In the genomic region with DNA sequence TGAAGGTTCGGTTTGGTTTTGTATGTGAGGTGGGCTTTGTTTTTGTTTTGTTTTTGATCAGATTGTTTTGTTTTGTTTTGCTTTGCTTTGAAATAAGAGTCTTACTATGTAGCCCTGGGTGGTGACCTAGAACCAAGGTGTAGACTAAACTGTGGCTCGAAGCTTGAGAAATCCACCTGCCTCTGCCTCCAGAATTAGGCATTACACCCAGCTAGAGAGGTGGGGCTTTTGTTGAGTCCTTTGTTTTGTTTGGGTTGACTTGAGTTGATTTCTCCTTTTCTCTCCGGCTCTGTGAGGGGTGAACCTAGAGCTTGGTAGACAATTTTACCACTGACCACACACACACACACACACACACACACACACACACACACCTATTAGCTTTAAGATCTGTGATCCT, we compare ENCODE assay signal across 8 mouse cellular contexts. TPM values are rescaled to one million over a fixed set of nuclear protein-coding genes. Genes with fewer than 3 reads are reported as not detected.
A peak's percentile ranks its signal among the peaks of the same experiment; 100 is the strongest.
DNase-seq lines count a peak whose midpoint lies in the region; ATAC-seq and TF ChIP-seq lines count a peak whose summit lies in the region.

No protein-coding gene starts in this region.

- no peak for ATAC-seq in kidney, embryonic 15.5 days (replicated peaks; ENCODE audit: low FRiP score)
- no peak for ATAC-seq in hindbrain, postnatal 0 days
- no peak for ATAC-seq in midbrain, postnatal 0 days (ENCODE audit: low FRiP score)

- no peak for TF ChIP-seq CTCF in hindbrain, postnatal 0 days (IDR thresholded peaks at IDR 0.05; ENCODE audit: low read depth)
- no peak for TF ChIP-seq CTCF in midbrain, postnatal 0 days (IDR thresholded peaks at IDR 0.05)

- 0 out of 2 replicates have a peak overlapping the region, but pooled peaks have one; percentile 98 for H3K27ac ChIP-seq in kidney, embryonic 15.5 days
- H3K27ac ChIP-seq in embryonic facial prominence, embryonic 10.5 days (replicated peaks) = no peak overlapping the region
- H3K27ac ChIP-seq in hindbrain, postnatal 0 days = no peak overlapping the region
- H3K27ac ChIP-seq in midbrain, postnatal 0 days (ENCODE audit: low read depth, low read length) = no peak overlapping the region

- no peaks in the 10 kb centered on the region for H3K27me3 ChIP-seq in kidney, embryonic 15.5 days
- H3K27me3 ChIP-seq in embryonic facial prominence, embryonic 10.5 days (replicated peaks; ENCODE audit: low read depth, poor library complexity, severe bottlenecking) = no peaks in the 10 kb centered on the region
- no peaks in the 10 kb centered on the region for H3K27me3 ChIP-seq in hindbrain, postnatal 0 days (ENCODE audit: insufficient read depth, low read length)
- H3K27me3 ChIP-seq in midbrain, postnatal 0 days (ENCODE audit: insufficient read depth, low read length) = no peaks in the 10 kb centered on the region

- H3K4me3 ChIP-seq in kidney, embryonic 15.5 days (replicated peaks) = peak overlapping the region; percentile 97; the same call in 1 of the 2 replicates
- peak overlapping the region; percentile 98 for H3K4me3 ChIP-seq in embryonic facial prominence, embryonic 10.5 days
- H3K4me3 ChIP-seq in hindbrain, postnatal 0 days (ENCODE audit: low read length) = peak overlapping the region; percentile 99
- H3K4me3 ChIP-seq in midbrain, postnatal 0 days (ENCODE audit: low read depth, low read length) = peak overlapping the region; percentile 83

- no peaks in the 10 kb centered on the region for H3K9me3 ChIP-seq in kidney, embryonic 15.5 days (replicated peaks)
- H3K9me3 ChIP-seq in embryonic facial prominence, embryonic 10.5 days = no peaks in the 10 kb centered on the region
- H3K9me3 ChIP-seq in hindbrain, postnatal 0 days (ENCODE audit: low read length) = no peaks in the 10 kb centered on the region
- H3K9me3 ChIP-seq in midbrain, postnatal 0 days (ENCODE audit: low read length) = no peaks in the 10 kb centered on the region

- peak overlapping the region; percentile 64 for H3K4me2 ChIP-seq in kidney, embryonic 15.5 days
- H3K4me2 ChIP-seq in hindbrain, postnatal 0 days (ENCODE audit: low read depth, low read length) = peak overlapping the region; percentile 84
- H3K4me2 ChIP-seq in midbrain, postnatal 0 days (ENCODE audit: low read depth, low read length, poor library complexity, severe bottlenecking) = peak overlapping the region; percentile 76

- no peak overlapping the region for H3K9ac ChIP-seq in kidney, embryonic 15.5 days
- H3K9ac ChIP-seq in hindbrain, postnatal 0 days (replicated peaks; ENCODE audit: low read length) = no peak overlapping the region
- 0 out of 2 replicates have a peak overlapping the region, but pooled peaks have one; percentile 86 for H3K9ac ChIP-seq in midbrain, postnatal 0 days (replicated peaks; ENCODE audit: low read length, poor library complexity, severe bottlenecking)

- peaks cover 11% of the 10 kb centered on the region; the same call in 1 of the 2 replicates for H3K4me1 ChIP-seq in kidney, embryonic 15.5 days
- H3K4me1 ChIP-seq in embryonic facial prominence, embryonic 10.5 days = peaks cover 15% of the 10 kb centered on the region
- peaks cover 4% of the 10 kb centered on the region; the same call in 1 of the 2 replicates for H3K4me1 ChIP-seq in hindbrain, postnatal 0 days (ENCODE audit: insufficient read depth, low read length)
- H3K4me1 ChIP-seq in midbrain, postnatal 0 days (ENCODE audit: insufficient read depth, low read length) = no peaks in the 10 kb centered on the region

- H3K36me3 ChIP-seq in kidney, embryonic 15.5 days = no peaks in the 10 kb centered on the region
- peaks cover 6% of the 10 kb centered on the region; the same call in 1 of the 2 replicates for H3K36me3 ChIP-seq in embryonic facial prominence, embryonic 10.5 days (replicated peaks)
- no peaks in the 10 kb centered on the region for H3K36me3 ChIP-seq in hindbrain, postnatal 0 days (ENCODE audit: insufficient read depth, low read length)
- no peaks in the 10 kb centered on the region for H3K36me3 ChIP-seq in midbrain, postnatal 0 days (ENCODE audit: insufficient read depth, low read length)

- WGBS in kidney, embryonic 15.5 days = 71% methylated on average over 3 of the region's 3 CpGs
- WGBS in embryonic facial prominence, embryonic 10.5 days = 76% methylated on average over 3 of the region's 3 CpGs
- 70% methylated on average over 3 of the region's 3 CpGs for WGBS in hindbrain, postnatal 0 days
- WGBS in midbrain, postnatal 0 days = 57% methylated on average over 3 of the region's 3 CpGs

- no peak for DNase-seq in kidney, adult 18-20 months
- no peak for DNase-seq in embryonic facial prominence, embryonic 10.5 days (ENCODE audit: low spot score)
- no peak for DNase-seq in hindbrain, postnatal 0 days (ENCODE audit: low spot score)
- no peak for DNase-seq in midbrain, postnatal 0 days (ENCODE audit: low spot score)
- DNase-seq in gastrocnemius, adult 8-10 months (ENCODE audit: low spot score in 2 of 2) = no peak
- no peak for DNase-seq in ovary, postnatal 10 days (ENCODE audit: low spot score)
- DNase-seq in cerebellum, adult 18-20 months = no peak

RNA-seq across cellular contexts. Expression of gene Trip12, which starts 0.7 kb away (rescaled TPM):
- 61.5 and 65.3 TPM in 2 replicates for polyA plus RNA-seq in kidney, embryonic 15.5 days (2015; fragmentation: Nextera tagmentation; extraction: Ambion mirVana)
- polyA plus RNA-seq in embryonic facial prominence, embryonic 10.5 days (2016; fragmentation: Nextera tagmentation; extraction: Ambion mirVana) = 79.3 and 86.5 TPM in 2 replicates
- 82.2 and 92.8 TPM in 2 replicates for total RNA-seq in hindbrain, postnatal 0 days (2014; rRNA removed)
- polyA plus RNA-seq in hindbrain, postnatal 0 days (2015; fragmentation: Nextera tagmentation; extraction: Ambion mirVana) = 28.4 and 36.8 TPM in 2 replicates
- total RNA-seq in midbrain, postnatal 0 days (2014; rRNA removed) = 120 and 154 TPM in 2 replicates
- 23.8 and 37.1 TPM in 2 replicates for polyA plus RNA-seq in midbrain, postnatal 0 days (2015; fragmentation: Nextera tagmentation; extraction: Ambion mirVana)
- total RNA-seq in gastrocnemius, adult 8-10 months (2022) = 100 to 1,000 TPM; 184 to 209 (median 202) TPM

RNA-seq across cellular contexts. Expression of gene Fbxo36, which starts 1.4 kb away (rescaled TPM):
- polyA plus RNA-seq in kidney, embryonic 15.5 days (2015; fragmentation: Nextera tagmentation; extraction: Ambion mirVana) = 10.4 and 11.1 TPM in 2 replicates
- 9.3 and 9.5 TPM in 2 replicates for polyA plus RNA-seq in embryonic facial prominence, embryonic 10.5 days (2016; fragmentation: Nextera tagmentation; extraction: Ambion mirVana)
- total RNA-seq in hindbrain, postnatal 0 days (2014; rRNA removed) = 2.8 and 3.7 TPM in 2 replicates
- 10.1 and 12.8 TPM in 2 replicates for polyA plus RNA-seq in hindbrain, postnatal 0 days (2015; fragmentation: Nextera tagmentation; extraction: Ambion mirVana)
- 1.3 and 2.6 TPM in 2 replicates for total RNA-seq in midbrain, postnatal 0 days (2014; rRNA removed)
- polyA plus RNA-seq in midbrain, postnatal 0 days (2015; fragmentation: Nextera tagmentation; extraction: Ambion mirVana) = 6.7 and 7.4 TPM in 2 replicates
- total RNA-seq in gastrocnemius, adult 8-10 months (2022) = 1 to 10 TPM; 1.6 to 4.5 (median 3.0) TPM
